Mouse (Mus musculus): ENCODE results near the gene Parp2.
A peak's percentile ranks its signal among the peaks of the same experiment; 100 is the strongest.
"Not testable (repeated sequence)": the region's sequence is repeated elsewhere in the genome, so short reads cannot be mapped to it uniquely, and the experiment has no call there.

Parp2 gene

GRCm38 (mm10) chr14:50807487-50808072 is at the start of gene Parp2, which contains the start of gene Ccnb1ip1:
Gene Parp2 (plus strand): TSS chr14:50807841.
Gene Ccnb1ip1 (minus strand): TSS chr14:50807732.
- DNase-seq = peak; percentile 99

GRCm38 (mm10) chr14:50758416-50759085 is 49.1 kb upstream of the Parp2 start:
- DNase-seq = no peak

- DNase-seq = no peak
Observed at GRCm38 (mm10) chr14:50765736-50766135, 41.9 kb upstream of the Parp2 start.

- no peak for DNase-seq
Observed at GRCm38 (mm10) chr14:50771342-50771741, 36.3 kb upstream of the Parp2 start.

- DNase-seq = no peak
Observed at GRCm38 (mm10) chr14:50782166-50782565, 25.5 kb upstream of the Parp2 start.

- DNase-seq = no peak
Observed at GRCm38 (mm10) chr14:50784391-50785250, 23.0 kb upstream of the Parp2 start.

- peak; percentile 87 for DNase-seq
Observed at GRCm38 (mm10) chr14:50785251-50785637, 22.4 kb upstream of the Parp2 start, which contains the start of gene Ttc5. Gene Ttc5 (minus strand): TSS chr14:50785519.

GRCm38 (mm10) chr14:50788157-50788556 is 19.5 kb upstream of the Parp2 start:
- no peak for DNase-seq

- no peak for DNase-seq
Observed at GRCm38 (mm10) chr14:50795261-50795935, 12.2 kb upstream of the Parp2 start.

- DNase-seq = no peak
Observed at GRCm38 (mm10) chr14:50795965-50796364, 11.7 kb upstream of the Parp2 start.

- DNase-seq = no peak
Observed at GRCm38 (mm10) chr14:50796464-50796863, 11.2 kb upstream of the Parp2 start.

- DNase-seq = no peak
Observed at GRCm38 (mm10) chr14:50798512-50798911, 9.1 kb upstream of the Parp2 start.

GRCm38 (mm10) chr14:50799502-50800259 is 8.0 kb upstream of the Parp2 start:
- peak; percentile 39 for DNase-seq

GRCm38 (mm10) chr14:50802441-50802840 is 5.2 kb upstream of the Parp2 start:
- DNase-seq = no peak

GRCm38 (mm10) chr14:50802843-50803562 is 4.6 kb upstream of the Parp2 start:
- DNase-seq = no peak

GRCm38 (mm10) chr14:50804683-50805082 is 3.0 kb upstream of the Parp2 start:
- no peak for DNase-seq

- not testable (repeated sequence) for DNase-seq
Observed at GRCm38 (mm10) chr14:50806469-50806868, 1.2 kb upstream of the Parp2 start.

GRCm38 (mm10) chr14:50813060-50813459 is 5.4 kb downstream of the Parp2 start:
- no peak for DNase-seq

- DNase-seq = no peak
Observed at GRCm38 (mm10) chr14:50823240-50823639, 15.6 kb downstream of the Parp2 start.

GRCm38 (mm10) chr14:50824219-50824618 is 16.6 kb downstream of the Parp2 start:
- no peak for DNase-seq

GRCm38 (mm10) chr14:50826579-50826978 is 18.9 kb downstream of the Parp2 start:
- DNase-seq = no peak

GRCm38 (mm10) chr14:50829878-50830277 is 22.2 kb downstream of the Parp2 start:
- no peak for DNase-seq

All from cerebellum, adult 8-10 months (tissue).